Mouse (Mus musculus) liver, embryonic 16.5 days (tissue): Measurements from ENCODE around the gene Adgrl2. TPM values are rescaled to one million over a fixed set of nuclear protein-coding genes. Genes with fewer than 3 reads are reported as not detected.

ENCODE experiments used
- ATAC-seq: fragments of 200-750 bp; cut with Nextera tagmentation; 2 replicates; pipeline ENCODE4 v1.8.0; 2017; ENCODE audit warnings: low read depth, mild to moderate bottlenecking, moderate number of reproducible peaks, moderate library complexity
- H3K27ac ChIP-seq: fragments of 300-500 bp; sonication (generic); 2 replicates; pipeline ENCODE4 v1.5.1; 2014; ENCODE audit warnings: mild to moderate bottlenecking, low read length
- H3K27me3 ChIP-seq: fragments of 300-500 bp; sonication (generic); 2 replicates; pipeline ENCODE4 v1.6.1; 2014; ENCODE audit warnings: low read depth, low read length, mixed read lengths; ENCODE audit not compliant: control insufficient read depth, insufficient read depth
- H3K36me3 ChIP-seq: fragments of 300-500 bp; sonication (generic); 2 replicates; pipeline ENCODE4 v1.6.1; 2014; ENCODE audit warnings: mild to moderate bottlenecking; ENCODE audit not compliant: control insufficient read depth, insufficient read depth
- H3K4me1 ChIP-seq: fragments of 300-500 bp; sonication (generic); 2 replicates; pipeline ENCODE4 v1.6.1; 2014; ENCODE audit warnings: low read depth, low read length, mixed read lengths; ENCODE audit not compliant: control insufficient read depth
- H3K4me2 ChIP-seq: fragments of 300-500 bp; sonication (generic); 2 replicates; pipeline ENCODE4 v1.6.1; 2014; ENCODE audit warnings: low read depth, low read length, mixed read lengths
- H3K4me3 ChIP-seq: fragments of 300-500 bp; sonication (generic); 2 replicates; pipeline ENCODE4 v1.5.1; 2014; ENCODE audit warnings: low read depth, mild to moderate bottlenecking, low read length
- H3K9ac ChIP-seq: fragments of 300-500 bp; sonication (generic); 2 replicates; pipeline ENCODE4 v1.6.1; 2014; ENCODE audit warnings: low read depth, low read length
- H3K9me3 ChIP-seq: fragments of 300-500 bp; sonication (generic); replicated peaks from 2 replicates; pipeline ENCODE4 v1.6.1; 2016; ENCODE audit warnings: low read length; ENCODE audit not compliant: control insufficient read depth
- WGBS: fragments of 180-500 bp; shearing (Covaris S2); extraction: QIAGEN DNeasy Blood & Tissue Kit; methylation state at CpG from one replicate; pipeline ENCODE4 v1.1.7; 2014; ENCODE audit not compliant: insufficient replicate concordance; 5-methylcytosine and 5-hydroxymethylcytosine counted together
- polyA plus RNA-seq: library from polyadenylated mRNA; unstranded; fragments of >200 nt; fragmentation: Nextera tagmentation; extraction: Ambion mirVana; gene quantifications from 2 replicates; pipeline ENCODE4 v1.2.1, GENCODE M21; 2015

Adgrl2 gene
- polyA plus RNA-seq, 1 experiment from 2014 or later: 4.2 TPM

DNA sequence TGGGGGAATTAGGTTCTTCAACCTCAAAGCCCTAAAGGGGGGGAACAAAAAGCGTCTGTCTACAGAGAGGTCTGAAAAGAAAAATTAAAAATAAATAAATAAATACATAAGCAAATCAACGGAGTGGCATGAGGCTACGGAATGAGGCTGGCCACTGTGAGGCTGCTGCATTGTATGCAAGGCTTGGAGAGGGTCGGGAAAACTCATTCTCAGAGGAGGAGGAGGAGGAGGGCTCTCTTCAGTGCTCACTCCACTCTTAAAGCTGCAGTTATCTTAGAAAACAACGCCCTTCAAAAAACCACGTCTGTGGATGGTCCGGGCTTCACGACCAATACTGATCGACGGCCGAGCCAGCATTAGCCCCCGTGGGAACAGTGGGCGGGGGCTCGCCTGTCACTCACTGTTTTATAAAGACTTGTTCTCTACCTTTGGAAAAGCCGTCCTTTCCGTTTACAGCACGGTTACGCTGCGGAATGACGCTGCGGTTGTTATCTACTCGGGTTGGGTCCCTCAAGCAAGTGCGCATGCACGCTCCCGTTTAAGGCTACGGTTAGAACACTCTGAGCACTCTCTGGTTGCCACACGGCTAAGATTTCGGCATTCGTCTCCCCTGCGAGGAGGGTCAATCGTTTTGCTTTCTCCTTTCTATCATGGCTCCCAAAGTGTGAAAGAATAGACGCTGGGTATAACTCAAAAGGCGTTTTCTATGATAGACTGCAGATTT is 170.9 kb downstream of the Adgrl2 start:
- WGBS: 74% methylated on average over 33 of the region's 33 CpGs
- Histone ChIP-seq H3K27me3 (no peaks in the 10 kb centered on the region), H3K27ac (no peak overlapping the region), H3K36me3 (peaks cover 7% of the 10 kb centered on the region; the same call in 1 of the 2 replicates), H3K4me1 (no peaks in the 10 kb centered on the region), H3K9me3 (no peaks in the 10 kb centered on the region), H3K4me3 (no peak overlapping the region), H3K9ac (no peak overlapping the region), H3K4me2 (no peak overlapping the region)
- no peak for ATAC-seq

DNA sequence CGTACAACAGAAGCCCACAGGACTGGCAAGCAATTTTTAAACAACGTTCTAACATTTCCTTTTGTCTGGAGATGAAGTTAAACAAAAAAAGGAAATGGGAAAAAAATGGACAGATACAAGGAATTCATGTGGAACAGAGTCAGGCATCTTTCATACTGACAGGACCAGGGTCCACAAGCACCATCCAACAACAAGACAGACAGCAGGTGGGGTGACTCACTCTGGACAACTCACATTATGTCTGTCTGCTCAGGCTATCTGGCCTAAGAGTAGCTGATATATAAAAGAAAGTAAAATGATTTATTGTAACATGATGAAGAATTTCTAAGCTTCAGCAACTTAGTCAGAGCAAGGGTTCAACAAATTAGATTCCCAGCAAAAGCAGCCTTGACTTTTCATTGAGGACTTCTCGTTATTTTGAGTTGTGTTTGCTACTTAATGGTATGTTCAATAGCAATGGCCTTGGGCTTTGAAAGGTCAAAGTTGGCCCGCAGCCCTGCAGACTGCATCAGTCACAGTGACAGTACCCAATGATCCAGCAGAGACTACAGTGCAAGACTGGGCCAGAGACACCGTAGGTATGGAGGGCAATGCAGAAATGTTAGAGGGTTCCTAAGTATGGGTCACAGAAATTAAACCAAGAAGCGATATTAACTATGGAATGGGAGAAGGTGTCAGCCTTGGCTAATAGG is 171.8 kb downstream of the Adgrl2 start:
- no peak overlapping the region for H3K27ac ChIP-seq
- H3K4me2 ChIP-seq: no peak overlapping the region
- no peak overlapping the region for H3K9ac ChIP-seq
- H3K36me3 ChIP-seq: peaks cover 7% of the 10 kb centered on the region; the same call in 1 of the 2 replicates
- H3K9me3 ChIP-seq: no peaks in the 10 kb centered on the region
- no peaks in the 10 kb centered on the region for H3K4me1 ChIP-seq
- ATAC-seq: no peak
- no peaks in the 10 kb centered on the region for H3K27me3 ChIP-seq
- WGBS: 66% methylated on average over 6 of the region's 6 CpGs
- no peak overlapping the region for H3K4me3 ChIP-seq

DNA sequence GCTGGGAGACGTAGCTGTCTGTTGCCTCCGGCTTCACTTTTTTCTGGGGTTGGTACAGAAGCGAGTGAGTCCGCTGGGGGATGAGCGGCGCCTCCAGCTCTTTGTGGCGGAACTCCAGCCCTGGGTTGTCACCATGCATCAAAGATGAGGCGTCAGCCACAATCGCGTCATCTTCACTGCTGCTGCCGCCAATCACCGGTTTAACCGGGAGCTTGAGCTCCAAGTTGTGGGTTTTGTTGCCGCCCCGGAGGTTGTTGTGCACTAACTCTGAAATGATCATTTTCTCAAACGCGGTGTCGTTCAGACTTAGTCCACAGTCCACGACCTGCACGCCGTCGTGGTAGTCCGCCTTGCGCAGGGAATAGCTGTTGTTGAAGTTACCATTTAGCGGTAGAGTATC is 172.9 kb downstream of the Adgrl2 start:
- Histone ChIP-seq H3K4me1 (no peaks in the 10 kb centered on the region), H3K9me3 (no peaks in the 10 kb centered on the region), H3K27me3 (no peaks in the 10 kb centered on the region), H3K4me3 (no peak overlapping the region), H3K4me2 (no peak overlapping the region), H3K36me3 (peaks cover 7% of the 10 kb centered on the region; the same call in 1 of the 2 replicates), H3K27ac (no peak overlapping the region), H3K9ac (no peak overlapping the region)
- 81% methylated on average over 25 of the region's 25 CpGs for WGBS
- no peak for ATAC-seq

DNA sequence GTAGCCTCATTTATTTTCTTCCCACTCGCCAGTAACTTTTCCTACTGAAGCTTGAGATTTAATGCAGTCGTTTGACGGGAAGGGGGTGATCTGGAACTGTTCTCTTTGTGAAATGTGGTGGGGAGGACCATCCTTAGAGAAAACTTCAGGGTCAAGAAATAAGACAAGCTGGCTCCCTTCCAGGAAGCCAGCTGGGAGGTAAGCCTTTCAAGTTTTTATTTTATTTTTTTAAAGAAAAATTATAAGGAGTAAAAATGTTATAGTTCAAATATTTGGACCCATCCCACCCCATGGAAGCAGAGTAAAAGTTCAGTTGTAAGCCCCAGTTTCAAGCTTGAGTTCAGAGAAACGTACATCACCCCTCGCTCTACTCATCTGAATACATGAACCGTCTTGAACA is 177.2 kb downstream of the Adgrl2 start:
- 67% methylated on average over 6 of the region's 6 CpGs for WGBS
- peaks cover 7% of the 10 kb centered on the region; the same call in 1 of the 2 replicates for H3K36me3 ChIP-seq
- ATAC-seq: no peak
- no peaks in the 10 kb centered on the region for H3K9me3 ChIP-seq
- no peak overlapping the region for H3K4me2 ChIP-seq
- H3K9ac ChIP-seq: no peak overlapping the region
- H3K27me3 ChIP-seq: no peaks in the 10 kb centered on the region
- no peak overlapping the region for H3K27ac ChIP-seq
- H3K4me1 ChIP-seq: no peaks in the 10 kb centered on the region
- H3K4me3 ChIP-seq: no peak overlapping the region

DNA sequence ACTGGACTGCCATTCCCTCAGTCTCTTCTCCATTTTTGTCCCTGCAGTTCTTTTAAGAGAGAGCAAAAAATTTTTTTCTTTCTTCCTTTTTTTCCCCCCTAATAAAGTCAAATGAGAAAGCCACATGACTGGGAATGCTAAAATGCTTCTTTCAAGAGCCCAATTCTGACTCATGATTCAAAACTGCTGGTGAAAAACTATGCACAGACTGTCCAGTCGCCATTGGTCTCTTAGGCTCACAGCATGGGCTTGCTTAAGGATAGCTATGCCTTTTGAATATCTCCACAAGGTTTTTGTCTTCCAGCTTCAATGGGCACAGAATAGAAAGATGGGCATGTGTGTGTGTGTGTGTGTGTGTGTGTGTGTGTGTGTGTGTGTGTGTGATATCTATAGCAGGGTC is 178.3 kb downstream of the Adgrl2 start:
- H3K4me2 ChIP-seq: no peak overlapping the region
- no peaks in the 10 kb centered on the region for H3K9me3 ChIP-seq
- H3K4me3 ChIP-seq: no peak overlapping the region
- H3K4me1 ChIP-seq: no peaks in the 10 kb centered on the region
- H3K27ac ChIP-seq: no peak overlapping the region
- WGBS: 55% methylated on average over 1 of the region's 1 CpGs
- ATAC-seq: no peak
- H3K9ac ChIP-seq: no peak overlapping the region
- H3K36me3 ChIP-seq: peaks cover 2% of the 10 kb centered on the region; the same call in 1 of the 2 replicates
- H3K27me3 ChIP-seq: no peaks in the 10 kb centered on the region

DNA sequence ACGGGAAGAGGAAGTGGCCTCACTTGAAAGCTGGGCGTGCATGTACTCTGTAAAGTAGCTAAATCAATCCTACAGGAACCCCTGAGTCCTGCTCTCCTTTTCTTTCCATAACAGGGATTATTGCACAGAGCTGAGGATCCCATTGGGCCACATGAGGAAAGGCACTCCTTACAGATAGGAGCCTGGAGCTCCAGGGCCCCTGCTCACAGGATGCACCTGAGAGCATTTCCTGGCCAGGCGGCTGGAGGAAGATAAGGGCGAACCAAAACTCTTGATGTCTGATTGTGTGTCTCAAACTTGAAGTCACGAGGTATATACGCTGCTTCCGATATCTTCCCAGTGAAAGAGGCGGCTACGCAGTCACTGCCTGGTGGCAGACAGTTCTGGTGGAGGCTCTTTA is 183.4 kb downstream of the Adgrl2 start:
- H3K4me3 ChIP-seq: no peak overlapping the region
- H3K27ac ChIP-seq: no peak overlapping the region
- H3K36me3 ChIP-seq: no peaks in the 10 kb centered on the region
- H3K27me3 ChIP-seq: no peaks in the 10 kb centered on the region
- H3K4me2 ChIP-seq: no peak overlapping the region
- H3K4me1 ChIP-seq: no peaks in the 10 kb centered on the region
- H3K9ac ChIP-seq: no peak overlapping the region
- no peaks in the 10 kb centered on the region for H3K9me3 ChIP-seq
- WGBS: 14% methylated on average over 9 of the region's 9 CpGs
- no peak for ATAC-seq

DNA sequence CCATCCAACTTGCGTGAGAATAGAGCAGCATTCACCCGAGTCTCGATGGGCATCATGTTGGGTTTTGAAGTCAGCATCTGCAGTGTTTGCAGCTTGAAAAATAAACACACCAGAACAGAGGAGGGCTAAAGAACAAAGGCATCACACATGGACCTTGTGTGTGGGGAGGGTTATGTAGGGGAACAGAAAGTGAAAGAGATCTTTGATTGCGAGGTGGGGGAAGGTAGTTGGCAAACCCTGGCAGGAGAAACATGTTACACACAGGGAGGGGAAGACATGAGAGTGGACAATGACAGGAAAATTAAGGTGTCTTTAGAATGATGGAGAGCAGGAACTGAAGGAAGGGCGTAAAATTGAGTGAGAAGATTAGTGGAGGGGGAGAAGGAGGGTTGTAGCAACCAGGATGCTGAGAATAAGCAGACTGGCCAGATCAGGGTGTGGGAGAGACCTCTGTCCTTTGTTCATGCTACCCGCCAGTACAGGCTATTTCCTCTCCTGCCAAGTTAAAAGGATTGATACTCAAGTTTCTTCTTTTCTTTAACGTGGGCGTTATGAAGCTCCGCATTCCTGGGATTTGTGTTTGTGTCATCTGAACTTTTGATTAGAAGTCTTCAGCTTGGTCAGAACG is 197.0 kb downstream of the Adgrl2 start:
- H3K9me3 ChIP-seq: no peaks in the 10 kb centered on the region
- H3K27me3 ChIP-seq: no peaks in the 10 kb centered on the region
- no peak overlapping the region for H3K9ac ChIP-seq
- no peaks in the 10 kb centered on the region for H3K4me1 ChIP-seq
- no peak overlapping the region for H3K4me3 ChIP-seq
- no peak overlapping the region for H3K4me2 ChIP-seq
- ATAC-seq: no peak
- WGBS: 56% methylated on average over 10 of the region's 10 CpGs
- H3K27ac ChIP-seq: no peak overlapping the region
- no peaks in the 10 kb centered on the region for H3K36me3 ChIP-seq

DNA sequence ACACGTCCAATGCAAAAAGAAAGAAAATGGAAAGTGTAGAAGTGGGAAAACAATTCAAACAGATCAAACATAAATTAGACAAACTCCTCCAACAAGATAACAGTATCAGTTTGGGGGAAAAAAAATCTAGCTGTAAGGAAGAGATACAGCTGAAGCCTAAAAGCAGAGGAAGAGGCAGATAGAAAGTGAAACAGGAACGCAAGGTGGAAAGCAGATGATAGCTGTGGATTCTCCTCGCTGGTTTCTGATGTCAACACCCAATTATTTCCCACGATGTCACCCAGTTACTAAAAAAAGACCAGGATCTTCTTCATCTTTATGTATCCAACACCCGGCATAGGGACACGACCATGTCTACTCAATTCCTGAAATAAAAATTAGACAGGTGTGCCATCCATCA is 220.0 kb downstream of the Adgrl2 start:
- H3K36me3 ChIP-seq: no peaks in the 10 kb centered on the region
- H3K9ac ChIP-seq: no peak overlapping the region
- no peak overlapping the region for H3K27ac ChIP-seq
- no peaks in the 10 kb centered on the region for H3K9me3 ChIP-seq
- 57% methylated on average over 6 of the region's 6 CpGs for WGBS
- no peaks in the 10 kb centered on the region for H3K4me1 ChIP-seq
- no peak overlapping the region for H3K4me3 ChIP-seq
- no peak overlapping the region for H3K4me2 ChIP-seq
- no peak for ATAC-seq
- H3K27me3 ChIP-seq: no peaks in the 10 kb centered on the region
